Mouse (Mus musculus) CH12.LX (cell line): Measurements from ENCODE around the gene Abca4. TPM values are rescaled to one million over a fixed set of nuclear protein-coding genes. Genes with fewer than 3 reads are reported as not detected.

ENCODE experiments used
- DNase-seq: peaks from one replicate; pipeline ENCODE4 v3.0.0-alpha.2; 2013; ENCODE audit errors: extremely low read depth
- H3K27ac ChIP-seq: 2 replicates; pipeline ENCODE4 v1.5.1; 2012; ENCODE audit warnings: low read depth, mild to moderate bottlenecking, control low read depth, moderate library complexity; ENCODE audit not compliant: insufficient read depth
- H3K27me3 ChIP-seq: replicated peaks from 2 replicates; pipeline ENCODE3; 2012; ENCODE audit warnings: inconsistent platforms
- H3K36me3 ChIP-seq, 2 experiments: replicated peaks in 1 of 2; 2 replicates each; pipeline versions ENCODE3 to v1.6.1; 2012; ENCODE audit warnings: inconsistent platforms in 1 of 2, low read length in 1 of 2, mild to moderate bottlenecking in 1 of 2, mixed read lengths in 1 of 2, moderate library complexity in 1 of 2; ENCODE audit not compliant: control insufficient read depth in 1 of 2, insufficient read depth in 1 of 2
- H3K4me1 ChIP-seq, 2 experiments: 2 replicates each; pipeline ENCODE4 v1.6.1; 2012; ENCODE audit warnings: inconsistent platforms in 1 of 2, moderate library complexity in 1 of 2; ENCODE audit not compliant: insufficient read depth in 2 of 2, control insufficient read depth in 1 of 2
- H3K4me2 ChIP-seq: 2 replicates; pipeline ENCODE4 v1.6.1; 2012; ENCODE audit warnings: low read depth, mild to moderate bottlenecking, control low read depth; ENCODE audit not compliant: poor library complexity, insufficient read depth, severe bottlenecking
- H3K4me3 ChIP-seq, 3 experiments: fragments of 150-350 bp in 1 of 3; sonication (generic) in 1 of 3; replicated peaks in 1 of 3; 2 replicates each; pipeline versions ENCODE3 to v1.5.1; 2011 to 2012; ENCODE audit warnings: low read depth in 2 of 3, low read length in 2 of 3, mild to moderate bottlenecking in 2 of 3, moderate library complexity in 2 of 3, control low read depth in 1 of 3, improper control_type of control experiment in 1 of 3, inconsistent platforms in 1 of 3, mixed read lengths in 1 of 3; ENCODE audit not compliant: poor library complexity in 1 of 3
- H3K79me2 ChIP-seq: replicated peaks from 2 replicates; pipeline ENCODE4 v1.6.1; 2012; ENCODE audit warnings: mild to moderate bottlenecking, moderate library complexity; ENCODE audit not compliant: control insufficient read depth, poor library complexity, insufficient read depth, severe bottlenecking; ENCODE audit errors: extremely low read depth
- H3K9ac ChIP-seq: 2 replicates; pipeline ENCODE4 v1.6.1; 2012; ENCODE audit warnings: low read depth, mild to moderate bottlenecking, control low read depth, moderate library complexity; ENCODE audit not compliant: insufficient read depth
- H3K9me3 ChIP-seq: replicated peaks from 2 replicates; pipeline ENCODE3; 2012; ENCODE audit warnings: low read length, inconsistent platforms, mixed read lengths
- BHLHE40 ChIP-seq: IDR thresholded peaks from 2 replicates; pipeline ENCODE4 v1.6.1; 2011; ENCODE audit warnings: mild to moderate bottlenecking, low read depth, low read length, improper control_type of control experiment
- CHD1 ChIP-seq: IDR thresholded peaks from 2 replicates; pipeline ENCODE4 v1.6.1; 2012; ENCODE audit warnings: low read depth, low read length, improper control_type of control experiment, inconsistent platforms
- ELF1 ChIP-seq: IDR thresholded peaks from 2 replicates; pipeline ENCODE4 v1.6.1; 2014; ENCODE audit warnings: low read depth, mild to moderate bottlenecking, inconsistent platforms, low read length, improper control_type of control experiment
- EP300 ChIP-seq: IDR thresholded peaks from 2 replicates; pipeline ENCODE4 v1.6.1; 2011; ENCODE audit warnings: low read length, improper control_type of control experiment
- ETS1 ChIP-seq: conservative IDR thresholded peaks from 2 replicates; pipeline ENCODE4 v1.6.1; 2012; ENCODE audit warnings: low read depth, mild to moderate bottlenecking, inconsistent platforms, low read length, improper control_type of control experiment, moderate library complexity
- HCFC1 ChIP-seq: IDR thresholded peaks from 2 replicates; pipeline ENCODE4 v1.6.1; 2012; ENCODE audit warnings: low read depth, mild to moderate bottlenecking, inconsistent platforms, low read length, improper control_type of control experiment
- IRF4 ChIP-seq: IDR thresholded peaks from 2 replicates; pipeline ENCODE4 v1.6.1; 2014; ENCODE audit warnings: low read depth, mild to moderate bottlenecking, inconsistent platforms, low read length, improper control_type of control experiment
- JUN ChIP-seq: IDR thresholded peaks from 2 replicates; pipeline ENCODE4 v1.6.1; 2011; ENCODE audit warnings: low read depth, mild to moderate bottlenecking, low read length, improper control_type of control experiment, moderate library complexity; ENCODE audit not compliant: insufficient read depth
- KAT2A ChIP-seq: IDR thresholded peaks from 2 replicates; pipeline ENCODE4 v1.6.1; 2012; ENCODE audit warnings: low read length, improper control_type of control experiment, inconsistent platforms; ENCODE audit not compliant: insufficient replicate concordance
- MAFK ChIP-seq: IDR thresholded peaks from 2 replicates; pipeline ENCODE4 v1.6.1; 2011; ENCODE audit warnings: low read length, improper control_type of control experiment; ENCODE audit not compliant: insufficient replicate concordance
- MEF2A ChIP-seq: IDR thresholded peaks from 2 replicates; pipeline ENCODE4 v1.6.1; 2014; ENCODE audit warnings: low read depth, mild to moderate bottlenecking, inconsistent platforms, low read length, improper control_type of control experiment, borderline replicate concordance
- MXI1 ChIP-seq: IDR thresholded peaks from 2 replicates; pipeline ENCODE4 v1.6.1; 2011; ENCODE audit warnings: mild to moderate bottlenecking, low read depth, low read length, improper control_type of control experiment
- NRF1 ChIP-seq: IDR thresholded peaks from 2 replicates; pipeline ENCODE4 v1.6.1; 2014; ENCODE audit warnings: low read depth, mild to moderate bottlenecking, inconsistent platforms, low read length, improper control_type of control experiment, moderate library complexity
- POLR2A ChIP-seq: IDR thresholded peaks from 2 replicates; pipeline ENCODE4 v1.6.1; 2011; ENCODE audit warnings: low read depth, mild to moderate bottlenecking, improper control_type of control experiment, low read length
- RAD21 ChIP-seq: IDR thresholded peaks from 2 replicates; pipeline ENCODE4 v1.6.1; 2011; ENCODE audit warnings: low read depth, mild to moderate bottlenecking, low read length, improper control_type of control experiment, moderate library complexity
- RCOR1 ChIP-seq: conservative IDR thresholded peaks from 2 replicates; pipeline ENCODE4 v1.6.1; 2012; ENCODE audit warnings: low read depth, mild to moderate bottlenecking, inconsistent platforms, low read length, improper control_type of control experiment
- SIN3A ChIP-seq: IDR thresholded peaks from 2 replicates; pipeline ENCODE4 v1.6.1; 2012; ENCODE audit warnings: low read length, improper control_type of control experiment, inconsistent platforms
- SMC3 ChIP-seq: IDR thresholded peaks from 2 replicates; pipeline ENCODE4 v1.6.1; 2011; ENCODE audit warnings: low read depth, low read length, improper control_type of control experiment
- TBP ChIP-seq: conservative IDR thresholded peaks from 2 replicates; pipeline ENCODE4 v1.6.1; 2011; ENCODE audit warnings: low read depth, low read length, improper control_type of control experiment
- TCF12 ChIP-seq: IDR thresholded peaks from 2 replicates; pipeline ENCODE4 v1.6.1; 2014; ENCODE audit warnings: low read depth, mild to moderate bottlenecking, inconsistent platforms, low read length, improper control_type of control experiment
- UBTF ChIP-seq: IDR thresholded peaks from 2 replicates; pipeline ENCODE4 v1.6.1; 2012; ENCODE audit warnings: low read depth, mild to moderate bottlenecking, inconsistent platforms, low read length, improper control_type of control experiment, moderate library complexity
- USF1 ChIP-seq: IDR thresholded peaks from 2 replicates; pipeline ENCODE4 v1.6.1; 2014; ENCODE audit warnings: low read depth, mild to moderate bottlenecking, inconsistent platforms, low read length, improper control_type of control experiment
- USF2 ChIP-seq: conservative IDR thresholded peaks from 2 replicates; pipeline ENCODE4 v1.6.1; 2011; ENCODE audit warnings: low read depth, low read length, improper control_type of control experiment
- ZC3H11A ChIP-seq: IDR thresholded peaks from 2 replicates; pipeline ENCODE4 v1.6.1; 2012; ENCODE audit warnings: low read depth, mild to moderate bottlenecking, inconsistent platforms, low read length, improper control_type of control experiment
- ZKSCAN1 ChIP-seq: IDR thresholded peaks from 2 replicates; pipeline ENCODE4 v1.6.1; 2012; ENCODE audit warnings: low read depth, inconsistent platforms, low read length, improper control_type of control experiment, borderline replicate concordance
- ZNF384 ChIP-seq: IDR thresholded peaks from 2 replicates; pipeline ENCODE4 v1.6.1; 2012; ENCODE audit warnings: low read depth, low read length, improper control_type of control experiment, inconsistent platforms
- dilution Hi-C: fragments of 300-500 bp; cut with MboI; formaldehyde crosslinking; loops from 2 replicates; pipeline ENCODE4 v1.14.3; 2020; ENCODE audit warnings: low sequenced_read_pairs; ENCODE audit not compliant: extremely low pct_unique_long_range_greater_than_20kb, extremely low pct_ligation_motif_present
- in situ Hi-C: fragments of 300-500 bp; cut with MboI; formaldehyde crosslinking; loops from 3 replicates; pipeline ENCODE4 v1.14.3; 2019; ENCODE audit warnings: low sequenced_read_pairs, low pct_ligation_motif_present, low pct_unique_long_range_greater_than_20kb, mixed read lengths
- polyA plus RNA-seq: library from polyadenylated mRNA; unstranded; fragments of >175 nt; gene quantifications from 2 replicates; pipeline ENCODE4 v1.2.1, GENCODE M21; 2012; ENCODE audit warnings: low read depth; ENCODE audit not compliant: insufficient read length
- total RNA-seq, 2 experiments: library from RNA; depleted of rRNA; stranded (reverse); fragments of 300-350 nt in 1 of 2; fragments of >200 nt in 1 of 2; gene quantifications; 2 replicates each; pipeline ENCODE4 v1.2.3; 2012 to 2014

Abca4 gene
- total and polyA plus RNA-seq, 3 experiments = 0.34 to 0.57 (median 0.46) TPM

GRCm38 (mm10) chr3:122019159-122019558 is 25.1 kb upstream of the Abca4 start:
- in situ Hi-C loops (no loop called here), dilution Hi-C loops (no loop called here)
- no peaks in the 10 kb centered on the region for H3K9me3 ChIP-seq

GRCm38 (mm10) chr3:122021029-122021652 is 23.1 kb upstream of the Abca4 start:
- H3K79me2 ChIP-seq = no peaks in the 10 kb centered on the region
- no peak overlapping the region for H3K9ac ChIP-seq
- no peaks in the 10 kb centered on the region for H3K27me3 ChIP-seq
- H3K36me3 ChIP-seq = peaks cover 0 to 5% of the 10 kb centered on the region in 2 experiments
- TF ChIP-seq ZNF384 = no peak
- no peak for TF ChIP-seq POLR2A
- TF ChIP-seq RAD21 = no peak
- no peak for TF ChIP-seq ETS1
- TF ChIP-seq MAFK = no peak
- no peak for TF ChIP-seq TCF12
- no peak for TF ChIP-seq UBTF
- TF ChIP-seq USF2 = no peak
- TF ChIP-seq NRF1 = no peak
- no peak for TF ChIP-seq EP300
- TF ChIP-seq BHLHE40 = no peak
- TF ChIP-seq ZKSCAN1 = no peak
- no peak for TF ChIP-seq JUN
- no peak for TF ChIP-seq MEF2A
- no peak for TF ChIP-seq CHD1
- no peak for TF ChIP-seq SIN3A
- no peak for TF ChIP-seq HCFC1
- no peak for TF ChIP-seq USF1
- TF ChIP-seq KAT2A = no peak
- no peak overlapping the region for H3K4me3 ChIP-seq
- H3K27ac ChIP-seq = no peak overlapping the region
- in situ Hi-C loops = no loop called here
- H3K4me2 ChIP-seq = no peak overlapping the region
- H3K9me3 ChIP-seq = no peaks in the 10 kb centered on the region
- dilution Hi-C loops = no loop called here
- no peak for DNase-seq
- H3K4me1 ChIP-seq = peaks cover 2 to 6% of the 10 kb centered on the region in 2 experiments; a peak in 2 of 4 replicates

More at GRCm38 (mm10) chr3:122019159-122019558, 25.1 kb upstream of the Abca4 start:
- no peak overlapping the region for H3K4me2 ChIP-seq
- no peak overlapping the region for H3K4me3 ChIP-seq
- TF ChIP-seq RCOR1 = no peak
- TF ChIP-seq ELF1 = no peak
- TF ChIP-seq SMC3 = no peak
- TF ChIP-seq IRF4 = no peak
- TF ChIP-seq MXI1 = no peak
- TF ChIP-seq TBP = no peak
- no peak for TF ChIP-seq ZKSCAN1
- no peak for TF ChIP-seq ETS1
- TF ChIP-seq RAD21 = no peak
- no peak for TF ChIP-seq ZC3H11A
- H3K27ac ChIP-seq = no peak overlapping the region
- H3K79me2 ChIP-seq = no peaks in the 10 kb centered on the region
- H3K36me3 ChIP-seq = peaks cover 10 to 15% of the 10 kb centered on the region in 2 experiments
- no peak overlapping the region for H3K9ac ChIP-seq
- DNase-seq = no peak
- peaks cover 2 to 6% of the 10 kb centered on the region in 2 experiments; a peak in 2 of 4 replicates for H3K4me1 ChIP-seq
- H3K27me3 ChIP-seq = no peaks in the 10 kb centered on the region
